Mouse (Mus musculus): ENCODE measurements around the gene Polm.
"Not testable (repeated sequence)": the region's sequence is repeated elsewhere in the genome, so short reads cannot be mapped to it uniquely, and the experiment has no call there.

Polm gene

GRCm38 (mm10) chr11:5855902-5856301 is 18.1 kb upstream of the Polm start:
- DNase-seq (ENCODE audit: low read depth in 2 of 2, low spot score in 2 of 2) = no peak

- DNase-seq (ENCODE audit: low read depth in 2 of 2, low spot score in 2 of 2) = no peak
These were observed 17.7 kb upstream of the Polm start for GRCm38 (mm10) chr11:5855481-5855880.

- DNase-seq (ENCODE audit: low read depth in 2 of 2, low spot score in 2 of 2) = no peak
These were observed 14.5 kb upstream of the Polm start for GRCm38 (mm10) chr11:5852314-5852713.

GRCm38 (mm10) chr11:5851021-5851736 is 13.4 kb upstream of the Polm start:
- DNase-seq (ENCODE audit: low read depth in 2 of 2, low spot score in 2 of 2) = no peak

- no peak for DNase-seq (ENCODE audit: low read depth in 2 of 2, low spot score in 2 of 2)
These were observed 12.6 kb upstream of the Polm start for GRCm38 (mm10) chr11:5850452-5850851.

- DNase-seq (ENCODE audit: low read depth in 2 of 2, low spot score in 2 of 2) = no peak
These were observed 11.5 kb upstream of the Polm start for GRCm38 (mm10) chr11:5849316-5849715.

- DNase-seq (ENCODE audit: low read depth in 2 of 2, low spot score in 2 of 2) = no peak
These were observed 10.9 kb upstream of the Polm start for GRCm38 (mm10) chr11:5848741-5849140.

- no peak for DNase-seq (ENCODE audit: low read depth in 2 of 2, low spot score in 2 of 2)
These were observed 9.0 kb upstream of the Polm start for GRCm38 (mm10) chr11:5846639-5847345.

GRCm38 (mm10) chr11:5843131-5843530 is 5.3 kb upstream of the Polm start:
- DNase-seq (ENCODE audit: low read depth in 2 of 2, low spot score in 2 of 2) = no peak

GRCm38 (mm10) chr11:5841751-5842150 is 3.9 kb upstream of the Polm start:
- no peak for DNase-seq (ENCODE audit: low read depth in 2 of 2, low spot score in 2 of 2)

GRCm38 (mm10) chr11:5840346-5840745 is 2.5 kb upstream of the Polm start:
- no peak for DNase-seq (ENCODE audit: low read depth in 2 of 2, low spot score in 2 of 2)

- DNase-seq (ENCODE audit: low read depth in 2 of 2, low spot score in 2 of 2) = no peak
These were observed 1.7 kb downstream of the Polm start for GRCm38 (mm10) chr11:5836126-5836525.

GRCm38 (mm10) chr11:5835057-5835456 is 2.8 kb downstream of the Polm start:
- no peak for DNase-seq (ENCODE audit: low read depth in 2 of 2, low spot score in 2 of 2)

GRCm38 (mm10) chr11:5834506-5834905 is 3.3 kb downstream of the Polm start:
- DNase-seq (ENCODE audit: low read depth in 2 of 2, low spot score in 2 of 2) = no peak

GRCm38 (mm10) chr11:5829327-5829726 is 8.5 kb downstream of the Polm start:
- no peak for DNase-seq (ENCODE audit: low read depth in 2 of 2, low spot score in 2 of 2)

- no peak for DNase-seq (ENCODE audit: low read depth in 2 of 2, low spot score in 2 of 2)
These were observed 9.2 kb downstream of the Polm start for GRCm38 (mm10) chr11:5828509-5829191.

GRCm38 (mm10) chr11:5827931-5828330 is 9.9 kb downstream of the Polm start:
- DNase-seq (ENCODE audit: low read depth in 2 of 2, low spot score in 2 of 2) = no peak

- no peak for DNase-seq (ENCODE audit: low read depth in 2 of 2, low spot score in 2 of 2)
These were observed 12.4 kb downstream of the Polm start for GRCm38 (mm10) chr11:5825432-5825831.

GRCm38 (mm10) chr11:5819223-5819622 is 18.6 kb downstream of the Polm start:
- DNase-seq (ENCODE audit: low read depth in 2 of 2, low spot score in 2 of 2) = no peak

GRCm38 (mm10) chr11:5813381-5813780 is 24.4 kb downstream of the Polm start:
- no peak for DNase-seq (ENCODE audit: low read depth in 2 of 2, low spot score in 2 of 2)

GRCm38 (mm10) chr11:5809487-5809886 is 28.3 kb downstream of the Polm start:
- not testable (repeated sequence) for DNase-seq (ENCODE audit: low read depth in 2 of 2, low spot score in 2 of 2)

- DNase-seq (ENCODE audit: low read depth in 2 of 2, low spot score in 2 of 2) = no peak
These were observed 29.9 kb downstream of the Polm start for GRCm38 (mm10) chr11:5807956-5808355.
